Mouse (Mus musculus): ENCODE results near the gene Pcdh15.

Pcdh15 gene

GRCm38 (mm10) chr10:74591799-74592198 lies 1492.7 kb downstream of the Pcdh15 start:
- no peak for DNase-seq (ENCODE audit: low spot score)

DNA sequence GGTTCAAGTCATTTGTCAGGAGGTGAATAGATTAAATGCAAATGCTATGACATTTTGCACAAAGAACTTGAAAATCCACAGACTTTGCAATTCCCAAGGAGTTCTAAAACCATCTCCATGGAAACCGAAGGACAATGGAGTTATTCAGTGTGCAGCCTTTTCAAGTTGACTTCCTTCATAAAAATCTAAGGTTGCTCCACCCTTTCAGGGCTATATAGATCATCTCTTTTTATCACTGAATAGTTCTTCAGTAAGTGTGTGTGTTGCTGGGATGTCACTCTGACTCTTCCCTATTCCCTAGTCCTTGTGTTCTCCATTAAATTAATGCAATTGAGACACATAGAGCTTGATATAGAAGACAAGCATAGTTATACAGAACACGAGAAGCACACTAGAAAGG lies 1508.5 kb downstream of the Pcdh15 start:
- DNase-seq (ENCODE audit: low spot score), result no peak

DNA sequence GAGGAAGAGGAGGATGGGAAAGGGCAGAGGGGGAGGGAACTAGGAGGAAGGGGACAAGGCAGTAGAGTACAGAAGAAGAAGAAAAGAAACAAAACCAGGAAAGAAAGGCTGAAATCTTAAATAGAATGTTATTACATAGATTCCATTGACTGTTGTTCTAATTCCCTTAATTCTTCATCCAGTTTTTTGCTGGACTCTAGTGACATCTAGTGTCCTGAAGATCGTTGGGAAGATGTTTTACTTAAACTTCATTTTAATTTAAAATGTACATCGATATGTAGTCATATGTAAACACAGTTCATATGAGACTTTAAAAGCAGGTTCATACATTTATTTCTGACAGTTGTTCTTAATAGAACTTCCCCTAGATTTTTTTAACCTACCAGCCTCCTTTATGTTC lies 1522.7 kb downstream of the Pcdh15 start:
- DNase-seq (ENCODE audit: low spot score), result no peak

DNA sequence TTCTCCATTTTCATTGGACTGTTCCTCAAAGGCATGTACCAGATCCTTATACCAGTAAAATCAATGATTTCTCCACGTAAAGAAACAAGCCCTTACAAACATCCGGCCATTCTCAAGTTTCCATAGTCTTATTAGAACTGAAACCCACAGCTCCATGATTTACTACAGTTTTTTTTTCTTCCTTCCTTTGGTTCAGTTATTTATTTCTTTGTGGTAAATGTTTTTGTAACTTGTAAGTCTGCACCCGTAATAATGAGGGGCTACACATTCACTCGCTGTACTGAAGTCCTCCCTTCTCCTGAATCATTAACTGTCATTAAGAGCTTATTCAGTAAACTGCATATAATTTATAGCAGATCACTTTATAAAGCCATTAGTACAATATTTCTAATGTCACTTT lies 1526.6 kb downstream of the Pcdh15 start:
- DNase-seq (ENCODE audit: low spot score), result no peak

DNA sequence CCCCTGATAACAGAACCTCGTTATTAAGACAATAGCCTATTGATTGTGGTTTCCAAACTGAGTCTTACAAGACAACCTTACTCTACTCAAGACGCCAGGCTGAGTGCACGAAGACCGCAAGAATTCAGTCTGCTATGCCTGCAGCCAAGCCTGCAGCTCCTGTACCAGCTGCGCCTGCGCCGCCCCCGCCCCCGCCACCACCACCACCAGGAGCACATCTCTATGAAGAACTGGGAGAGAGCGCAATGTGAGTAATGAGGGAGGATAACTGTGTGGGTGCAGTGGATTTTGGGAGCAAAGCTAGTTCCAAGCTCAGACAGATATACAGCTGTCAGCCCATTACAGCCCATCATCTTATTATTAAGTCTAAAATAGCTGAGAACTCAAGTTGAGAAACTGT lies 1527.5 kb downstream of the Pcdh15 start:
- no peak for DNase-seq (ENCODE audit: low spot score)

GRCm38 (mm10) chr10:74631314-74631713 lies 1532.2 kb downstream of the Pcdh15 start:
- no peak for DNase-seq (ENCODE audit: low spot score)

DNA sequence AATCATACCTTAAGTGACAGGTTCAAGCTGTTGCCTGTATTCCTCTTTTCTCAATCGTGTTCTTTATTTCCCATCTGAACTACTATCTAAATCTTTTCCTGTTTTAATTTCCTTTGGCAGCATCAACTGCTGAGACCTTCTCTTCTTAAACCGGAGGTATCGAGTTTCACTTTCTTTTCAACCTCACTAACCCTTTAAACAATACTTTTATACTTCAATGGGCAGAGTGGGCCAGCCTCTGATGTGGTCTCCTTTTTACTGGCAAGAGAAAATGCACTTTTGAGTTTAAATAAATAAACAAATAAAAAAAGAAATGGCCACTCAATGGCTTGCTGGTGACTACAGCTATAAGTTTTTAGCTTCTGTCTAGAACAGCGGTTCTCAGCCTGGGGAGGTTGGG lies 1537.9 kb downstream of the Pcdh15 start:
- DNase-seq (ENCODE audit: low spot score), result no peak

DNA sequence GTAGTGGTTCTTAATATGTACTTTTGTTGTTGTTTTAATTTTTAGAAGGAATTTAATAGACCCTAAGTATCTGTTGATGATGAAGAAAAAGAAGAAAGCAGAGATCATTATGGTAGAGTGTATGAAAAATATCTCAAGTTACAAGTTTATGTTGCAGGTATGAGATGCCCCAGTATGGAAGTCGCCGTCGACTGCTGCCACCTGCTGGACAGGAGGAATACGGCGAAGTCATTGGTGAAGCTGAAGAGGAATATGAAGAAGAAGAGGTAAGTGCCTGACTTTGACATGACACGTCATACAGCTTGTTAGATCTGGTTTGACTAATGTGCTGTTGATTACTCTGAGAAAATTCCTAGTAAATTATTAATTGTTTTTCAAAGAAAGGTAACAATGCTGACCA lies 1543.0 kb downstream of the Pcdh15 start:
- no peak for DNase-seq (ENCODE audit: low spot score)

GRCm38 (mm10) chr10:74663171-74663570 lies 1564.0 kb downstream of the Pcdh15 start:
- no peak for DNase-seq (ENCODE audit: low spot score)

GRCm38 (mm10) chr10:74680016-74680491 lies 1580.9 kb downstream of the Pcdh15 start:
- no peak for DNase-seq (ENCODE audit: low spot score)

GRCm38 (mm10) chr10:74680559-74680958 lies 1581.4 kb downstream of the Pcdh15 start:
- no peak for DNase-seq (ENCODE audit: low spot score)
